Mouse (Mus musculus) liver, embryonic 14.5 days (tissue): ENCODE measurements around the gene 1700028J19Rik. TPM values are rescaled to one million over a fixed set of nuclear protein-coding genes. Genes with fewer than 3 reads are reported as not detected.

Experiments used
- ATAC-seq: fragments of 200-750 bp; cut with Nextera tagmentation; 2 replicates; pipeline ENCODE4 v1.8.0; 2017; ENCODE audit warnings: moderate number of reproducible peaks, mild to moderate bottlenecking, moderate library complexity; ENCODE audit not compliant: insufficient read depth
- DNase-seq, 3 experiments: peaks; one replicate each; pipeline ENCODE4 v3.0.0-alpha.2; 2012 to 2013; ENCODE audit warnings: low read depth in 3 of 3, low spot score in 3 of 3
- H3K27ac ChIP-seq: fragments of 300-500 bp; sonication (generic); 2 replicates; pipeline ENCODE4 v1.5.1; 2014; ENCODE audit warnings: moderate library complexity, mild to moderate bottlenecking, control low read depth, inconsistent platforms
- H3K27me3 ChIP-seq: fragments of 300-500 bp; sonication (generic); 2 replicates; pipeline ENCODE4 v1.6.1; 2014; ENCODE audit warnings: mild to moderate bottlenecking, low read length, moderate library complexity; ENCODE audit not compliant: control insufficient read depth, insufficient read depth
- H3K36me3 ChIP-seq: fragments of 300-500 bp; sonication (generic); replicated peaks from 2 replicates; pipeline ENCODE4 v1.6.1; 2014; ENCODE audit warnings: low read depth; ENCODE audit not compliant: control insufficient read depth, insufficient read depth
- H3K4me1 ChIP-seq, 2 experiments: fragments of 200-500 bp in 1 of 2; fragments of 300-500 bp in 1 of 2; sonication (generic) in 1 of 2; replicated peaks; 2 replicates each; pipeline ENCODE4 v1.6.1; 2012 to 2014; ENCODE audit warnings: antibody characterized with exemption in 1 of 2, inconsistent platforms in 1 of 2, low read length in 1 of 2; ENCODE audit not compliant: control insufficient read depth in 2 of 2, insufficient read depth in 2 of 2
- H3K4me2 ChIP-seq: fragments of 300-500 bp; sonication (generic); 2 replicates; pipeline ENCODE4 v1.6.1; 2014; ENCODE audit warnings: low read depth, mild to moderate bottlenecking, control low read depth, moderate library complexity
- H3K4me3 ChIP-seq, 2 experiments: fragments of 200-500 bp in 1 of 2; fragments of 300-500 bp in 1 of 2; sonication (generic) in 1 of 2; 2 replicates each; pipeline ENCODE4 v1.5.1; 2012 to 2014; ENCODE audit warnings: low read depth in 2 of 2, low read length in 2 of 2, mild to moderate bottlenecking in 2 of 2, control low read depth in 1 of 2, inconsistent platforms in 1 of 2, moderate library complexity in 1 of 2; ENCODE audit not compliant: insufficient read depth in 1 of 2
- H3K9ac ChIP-seq: fragments of 300-500 bp; sonication (generic); replicated peaks from 2 replicates; pipeline ENCODE4 v1.6.1; 2014; ENCODE audit warnings: mild to moderate bottlenecking, control low read depth, moderate library complexity
- H3K9me3 ChIP-seq: fragments of 300-500 bp; sonication (generic); 2 replicates; pipeline ENCODE4 v1.6.1; 2016; ENCODE audit warnings: low read length, mixed read lengths; ENCODE audit not compliant: control insufficient read depth
- CTCF ChIP-seq: IDR thresholded peaks from 2 replicates; pipeline ENCODE4 v1.5.1; 2016; ENCODE audit warnings: antibody characterized with exemption, low read depth, control low read depth
- EP300 ChIP-seq: IDR thresholded peaks from 2 replicates; pipeline ENCODE4 v1.6.1; 2016; ENCODE audit warnings: antibody characterized with exemption, low read depth
- WGBS: fragments of 180-500 bp; shearing (Covaris S2); extraction: QIAGEN DNeasy Blood & Tissue Kit; methylation state at CpG from one replicate; pipeline ENCODE4 v1.1.7; 2014; ENCODE audit not compliant: insufficient replicate concordance; 5-methylcytosine and 5-hydroxymethylcytosine counted together
- polyA plus RNA-seq, 2 experiments: library from polyadenylated mRNA; depleted of rRNA in 1 of 2; stranded (reverse) in 1 of 2; unstranded in 1 of 2; fragments of >200 nt; fragmentation: Nextera tagmentation in 1 of 2; extraction: Ambion mirVana in 1 of 2; gene quantifications; 2 replicates each; pipeline versions ENCODE4 v1.2.1 to v1.2.3; 2012 to 2014

The 1700028J19Rik gene
- polyA plus RNA-seq, 2 experiments, result 0.97 to 1.3 TPM

- WGBS, result 4% methylated on average over 34 of the region's 34 CpGs
- no peak for TF ChIP-seq EP300
- TF ChIP-seq CTCF, result peak; percentile 95
- ATAC-seq, result 0 out of 2 replicates have a peak, but pooled peaks have one; percentile 18
- Histone ChIP-seq H3K9me3 (no peaks in the 10 kb centered on the region), H3K4me1 (no peaks in the 10 kb centered on the region), H3K4me2 (peak overlapping the region; percentile 16; the same call in 1 of the 2 replicates), H3K36me3 (no peaks in the 10 kb centered on the region), H3K27ac (no peak overlapping the region), H3K27me3 (peaks cover 3% of the 10 kb centered on the region), H3K4me3 (no peak overlapping the region), H3K9ac (no peak overlapping the region)
- peak; percentile 74 to 79 (median 77) for DNase-seq
Observed at GRCm38 (mm10) chr7:44262791-44263643, 16.5 kb upstream of the 1700028J19Rik start.

DNA sequence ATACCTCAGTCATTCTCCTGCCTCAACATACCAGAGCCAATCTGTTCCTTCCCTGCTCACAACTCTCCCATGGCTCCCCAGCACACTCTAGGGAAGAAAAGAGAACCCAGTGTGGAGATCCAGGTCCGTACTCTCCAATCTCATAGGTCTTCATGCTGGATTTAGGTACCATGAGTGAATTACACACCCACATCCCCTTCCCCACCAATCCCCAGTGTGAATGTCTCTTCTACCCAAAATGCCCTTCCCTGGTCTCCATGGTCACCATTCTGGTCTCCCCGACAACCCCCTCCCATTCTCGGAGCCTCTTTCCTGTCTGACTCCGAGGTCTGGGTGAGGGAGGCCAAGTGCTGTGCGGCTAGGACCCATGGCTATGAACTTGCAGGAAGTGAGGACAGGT is 14.7 kb upstream of the 1700028J19Rik start, which contains the start of gene Gm15517:
Gene Gm15517 (plus strand): TSS at position 301 of the 400 bp plus-strand sequence.
- Histone ChIP-seq H3K27ac (no peak within 1 kb of the TSS), H3K4me1 (no peaks in the 10 kb centered on the region), H3K9me3 (no peaks in the 10 kb centered on the region), H3K36me3 (no peaks in the 10 kb centered on the region), H3K27me3 (peaks cover 3% of the 10 kb centered on the region), H3K9ac (no peak within 1 kb of the TSS), H3K4me3 (no peak within 1 kb of the TSS), H3K4me2 (no peak within 1 kb of the TSS)
- ATAC-seq, result no peak
- no peak for DNase-seq
- 36% methylated on average over 5 of the region's 5 CpGs for WGBS
- no peak for TF ChIP-seq EP300
- TF ChIP-seq CTCF, result no peak

DNA sequence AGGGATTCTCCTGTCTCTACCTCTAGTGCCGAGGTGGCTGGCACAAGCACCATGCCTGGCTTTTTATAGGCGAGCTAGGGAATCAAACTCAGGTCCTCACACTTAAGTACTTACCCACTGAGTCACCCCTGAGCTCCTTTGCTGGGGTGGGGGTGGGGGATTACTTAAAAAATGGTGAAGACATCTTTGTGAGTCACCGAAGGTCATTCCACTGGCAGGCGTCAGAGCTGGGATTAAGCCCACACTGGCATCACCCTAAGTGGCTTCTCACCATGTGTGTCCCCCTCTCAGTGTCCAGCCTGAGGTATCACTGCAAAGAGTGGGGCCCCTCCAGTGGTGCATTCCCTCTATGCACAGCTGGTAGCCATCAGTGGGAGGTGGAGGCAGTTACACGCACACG is 13.9 kb upstream of the 1700028J19Rik start:
- Histone ChIP-seq H3K27ac (no peak overlapping the region), H3K36me3 (no peaks in the 10 kb centered on the region), H3K4me3 (no peak overlapping the region), H3K4me2 (no peak overlapping the region), H3K9ac (no peak overlapping the region), H3K27me3 (peaks cover 3% of the 10 kb centered on the region), H3K4me1 (no peaks in the 10 kb centered on the region), H3K9me3 (no peaks in the 10 kb centered on the region)
- no peak for DNase-seq
- 57% methylated on average over 6 of the region's 6 CpGs for WGBS
- no peak for TF ChIP-seq EP300
- no peak for TF ChIP-seq CTCF
- no peak for ATAC-seq

DNA sequence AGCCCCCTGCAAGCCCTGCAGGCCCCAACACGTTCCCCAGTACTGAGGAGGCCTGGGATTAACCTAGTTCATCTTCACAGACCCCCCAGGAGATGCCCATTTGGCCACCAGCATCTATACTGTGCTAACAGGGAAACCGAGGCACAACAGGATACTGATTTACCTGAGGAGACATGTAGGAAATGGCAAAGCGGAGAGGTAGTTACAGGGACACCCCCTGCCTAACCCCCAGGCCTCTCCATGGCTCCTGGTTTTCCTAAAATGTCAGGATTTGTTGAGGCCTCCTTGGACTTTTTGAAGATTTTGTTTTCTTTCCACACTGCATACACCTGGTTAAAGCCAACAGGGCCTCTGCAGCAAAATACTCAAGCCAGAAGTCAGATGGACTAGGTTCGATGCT is 10.8 kb upstream of the 1700028J19Rik start, which contains the start of gene Acp4:
Gene Acp4 (minus strand): TSS at position 101 of the 400 bp plus-strand sequence.
- no peak for ATAC-seq
- H3K27me3 ChIP-seq, result peaks cover 3% of the 10 kb centered on the region; the same call in 1 of the 2 replicates
- peaks cover 7% of the 10 kb centered on the region; the same call in 1 of the 2 replicates for H3K36me3 ChIP-seq
- H3K4me3 ChIP-seq, result no peak within 1 kb of the TSS
- no peak within 1 kb of the TSS for H3K27ac ChIP-seq
- H3K4me2 ChIP-seq, result no peak within 1 kb of the TSS
- DNase-seq, result no peak
- no peak for TF ChIP-seq EP300
- no peak for TF ChIP-seq CTCF
- no peaks in the 10 kb centered on the region for H3K9me3 ChIP-seq
- WGBS, result 52% methylated on average over 4 of the region's 4 CpGs
- no peaks in the 10 kb centered on the region for H3K4me1 ChIP-seq
- H3K9ac ChIP-seq, result no peak within 1 kb of the TSS

DNA sequence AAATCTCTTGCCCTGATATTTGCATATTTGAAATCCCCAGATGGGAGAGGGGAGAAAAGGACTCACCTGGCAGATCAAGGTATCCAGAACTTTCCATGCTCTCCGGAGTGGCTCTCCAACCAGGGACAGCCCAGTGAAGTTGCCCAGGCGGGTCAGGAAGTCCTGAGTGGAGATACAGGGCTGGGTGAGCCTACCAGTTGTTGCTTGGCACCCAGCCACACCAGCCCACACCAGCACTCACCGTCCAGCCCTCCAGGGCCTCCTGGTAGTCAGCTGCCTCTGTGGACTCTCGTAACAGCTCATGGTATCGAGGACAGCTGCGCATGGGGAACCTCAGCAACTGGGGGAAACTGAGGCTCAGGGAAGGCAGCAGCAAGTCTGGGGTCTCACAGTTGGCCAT is 8.4 kb upstream of the 1700028J19Rik start:
- H3K36me3 ChIP-seq, result peaks cover 21% of the 10 kb centered on the region
- no peaks in the 10 kb centered on the region for H3K27me3 ChIP-seq
- H3K9me3 ChIP-seq, result no peaks in the 10 kb centered on the region
- no peak overlapping the region for H3K27ac ChIP-seq
- WGBS, result 69% methylated on average over 6 of the region's 6 CpGs
- DNase-seq (no peak), ATAC-seq (no peak)
- H3K4me1 ChIP-seq, result no peaks in the 10 kb centered on the region
- no peak overlapping the region for H3K4me2 ChIP-seq
- TF ChIP-seq CTCF, result no peak
- TF ChIP-seq EP300, result no peak
- H3K4me3 ChIP-seq, result no peak overlapping the region
- H3K9ac ChIP-seq, result no peak overlapping the region
